22 mouse cellular contexts compared by ENCODE assay signal in the genomic region with DNA sequence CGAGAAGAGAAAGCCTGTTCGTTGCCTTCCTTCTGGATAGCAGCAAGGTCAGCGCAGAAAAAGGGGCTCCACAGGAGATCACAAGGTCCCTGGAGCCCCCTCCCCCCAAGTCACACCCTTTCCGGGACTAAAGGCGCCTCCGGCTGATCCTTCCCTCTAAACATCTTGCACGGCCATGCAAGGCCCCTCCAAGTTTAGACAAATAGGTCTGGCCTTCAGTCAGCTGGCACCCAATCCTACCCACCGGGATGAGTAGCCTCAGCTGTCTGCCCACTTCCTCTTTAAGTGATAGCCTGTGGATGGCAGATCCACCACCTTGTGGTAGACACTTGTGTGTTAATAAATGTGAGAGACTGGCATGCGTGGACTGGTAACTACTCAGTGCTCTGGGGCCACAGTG.
DNase-seq lines count a peak whose midpoint lies in the region; ATAC-seq and TF ChIP-seq lines count a peak whose summit lies in the region.
"Had no signal": no experiment of that assay in that cellular context is flagged by ENCODE, and none has a peak within 500 bp of the region (broad histone marks: within the 10 kb centered on the region; RNA-seq: fewer than 3 reads in every experiment).

No protein-coding gene starts in this region.

- no peak overlapping the region for H3K4me3 ChIP-seq in MEL (ENCODE audit: control insufficient read depth in 1 of 2, insufficient read depth in 1 of 2, low read depth in 2 of 2, low read length in 2 of 2)
- H3K4me3 ChIP-seq: embryonic facial prominence, embryonic 13.5 days; forebrain, embryonic 15.5 days; limb, embryonic 10.5 days; megakaryocyte, embryonic 14.5 days had no signal

- H3K79me2 ChIP-seq in MEL (ENCODE audit: control insufficient read depth, insufficient read depth, low read length, poor library complexity), result no peaks in the 10 kb centered on the region

- no peak for TF ChIP-seq RAD21 in MEL (IDR thresholded peaks at IDR 0.05; ENCODE audit: low read depth, low read length)

- H3K9ac ChIP-seq in MEL (ENCODE audit: control insufficient read depth, low read depth, low read length, poor library complexity, severe bottlenecking), result peak overlapping the region; percentile 14; the same call in 1 of the 2 replicates
- H3K9ac ChIP-seq: embryonic facial prominence, embryonic 13.5 days; forebrain, embryonic 15.5 days; hindbrain, embryonic 14.5 days; liver, postnatal 0 days had no signal

- peak; percentile 56 to 64 for TF ChIP-seq EP300 in MEL (IDR thresholded peaks at IDR 0.05; ENCODE audit: low read depth in 1 of 2, low read length in 2 of 2)

- H3K27ac ChIP-seq in MEL (ENCODE audit: control insufficient read depth, low read depth, low read length), result peak overlapping the region; percentile 78
- H3K27ac ChIP-seq: embryonic facial prominence, embryonic 13.5 days; forebrain, embryonic 15.5 days; hindbrain, embryonic 14.5 days; stomach, postnatal 0 days had no signal

- H3K9me3 ChIP-seq in MEL (replicated peaks; ENCODE audit: insufficient read depth, low read length), result no peaks in the 10 kb centered on the region
- H3K9me3 ChIP-seq: embryonic facial prominence, embryonic 13.5 days; forebrain, embryonic 15.5 days; limb, embryonic 10.5 days had no signal

- no peak for TF ChIP-seq CTCF in MEL (IDR thresholded peaks at IDR 0.05 in 2 of 3, conservative IDR thresholded peaks at IDR 0.05 in 1 of 3; ENCODE audit: control insufficient read depth in 1 of 3, insufficient read depth in 1 of 3, low read depth in 2 of 3, low read length in 3 of 3, poor library complexity in 1 of 3, severe bottlenecking in 1 of 3)

- H3K27me3 ChIP-seq in MEL (ENCODE audit: control insufficient read depth in 1 of 2, insufficient read depth in 2 of 2, low read length in 2 of 2), result no peaks in the 10 kb centered on the region
- H3K27me3 ChIP-seq: embryonic facial prominence, embryonic 13.5 days; forebrain, embryonic 15.5 days; megakaryocyte, embryonic 14.5 days; Patski had no signal

- TF ChIP-seq POLR2A in MEL (IDR thresholded peaks at IDR 0.05; ENCODE audit: control insufficient read depth in 1 of 2, insufficient read depth in 1 of 2, low read depth in 1 of 2, low read length in 2 of 2, poor library complexity in 1 of 2), result no peak

- DNase-seq in cerebellum, adult 11-12 months, result peak; percentile 66
- peak; percentile 60 for DNase-seq in MEL (ENCODE audit: low read depth, low spot score)
- peak; percentile 66 for DNase-seq in cerebellum, adult 9-10 months
- DNase-seq in retina, postnatal 1 day, result no peak
- DNase-seq in testis, postnatal 14 days (ENCODE audit: low spot score), result no peak
- DNase-seq in adrenal gland, postnatal 25 days, result no peak
- DNase-seq: heart, postnatal 36 days; kidney, adult 8-10 months; kidney, postnatal 14 days; liver, postnatal 0 days; lung, postnatal 10 days; right cerebral cortex, postnatal 4 days; thymus, postnatal 14 days had no signal

- no peak for ATAC-seq in cerebellum, adult (ENCODE audit: insufficient number of reproducible peaks, low FRiP score, low TSS enrichment)
- peak; percentile 83 for ATAC-seq in megakaryocyte progenitor cell, adult 5-6 weeks (replicated peaks; ENCODE audit: poor library complexity)
- ATAC-seq: liver, postnatal 0 days; Patski had no signal

- peaks cover 13 to 23% of the 10 kb centered on the region in 2 experiments for H3K4me1 ChIP-seq in MEL (ENCODE audit: control insufficient read depth in 1 of 2, insufficient read depth in 2 of 2, low read length in 2 of 2)

- peaks cover 0 to 20% of the 10 kb centered on the region in 2 experiments; a peak in 2 of 4 replicates for H3K36me3 ChIP-seq in MEL (ENCODE audit: control insufficient read depth in 1 of 2, insufficient read depth in 2 of 2, low read length in 2 of 2)
- H3K36me3 ChIP-seq: embryonic facial prominence, embryonic 13.5 days; forebrain, embryonic 15.5 days; limb, embryonic 10.5 days had no signal

TF ChIP-seq in MEL, 35 proteins besides CTCF, POLR2A, EP300 and RAD21:
- TF ChIP-seq TCF12 (IDR thresholded peaks at IDR 0.05; ENCODE audit: low read depth, low read length) (0 out of 2 replicates have a peak, but pooled peaks have one; percentile 40), NRF1 (IDR thresholded peaks at IDR 0.05; ENCODE audit: insufficient read depth, low read depth, low read length, poor library complexity, severe bottlenecking) (no peak), RCOR1 (IDR thresholded peaks at IDR 0.05; ENCODE audit: low read depth, low read length) (no peak), SIN3A (IDR thresholded peaks at IDR 0.05; ENCODE audit: low read length) (peak; percentile 58; the same call in 1 of the 2 replicates), ETS1 (IDR thresholded peaks at IDR 0.05; ENCODE audit: low read depth, low read length) (peak; percentile 95)

Comparison
In these comparisons a context has a peak if more than half of its experiments do, and no peak if none do; other contexts are left out.
1. DNase-seq: peak in cerebellum, adult 11-12 months (single experiment), MEL (single experiment) and cerebellum, adult 9-10 months (single experiment); none in retina, postnatal 1 day (single experiment), testis, postnatal 14 days (single experiment) and adrenal gland, postnatal 25 days (single experiment).